Mouse (Mus musculus) retina, postnatal 1 day (tissue): ENCODE measurements around the gene Ehmt2.
"Not testable (repeated sequence)": the region's sequence is repeated elsewhere in the genome, so short reads cannot be mapped to it uniquely, and the experiment has no call there.

Source experiments
- DNase-seq: peaks from one replicate; pipeline ENCODE4 v3.0.0-alpha.2; 2012

Gene Ehmt2

GRCm38 (mm10) chr17:34955884-34956283 lies 57.6 kb downstream of the Ehmt2 start:
- no peak for DNase-seq

DNA sequence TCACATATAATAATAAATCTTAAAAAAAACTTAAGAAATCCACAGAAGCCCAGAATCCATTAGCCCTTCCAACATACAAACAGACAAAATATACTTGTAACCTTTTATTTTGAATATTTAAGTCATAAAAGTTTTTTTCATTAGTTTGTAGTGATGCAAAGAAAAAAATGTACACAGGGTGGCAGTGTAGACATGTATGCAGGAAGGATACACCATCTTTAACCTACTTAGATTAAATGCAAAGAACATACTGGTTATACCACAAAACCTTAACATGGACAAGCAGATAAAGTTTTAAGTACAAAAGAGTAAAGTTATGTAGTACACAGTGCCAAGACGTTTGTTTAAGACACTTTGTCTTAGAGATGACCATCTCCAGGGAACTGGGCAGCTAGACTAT lies 58.1 kb downstream of the Ehmt2 start:
- peak; percentile 24 for DNase-seq

GRCm38 (mm10) chr17:34957291-34957690 lies 59.0 kb downstream of the Ehmt2 start:
- DNase-seq, result not testable (repeated sequence)

DNA sequence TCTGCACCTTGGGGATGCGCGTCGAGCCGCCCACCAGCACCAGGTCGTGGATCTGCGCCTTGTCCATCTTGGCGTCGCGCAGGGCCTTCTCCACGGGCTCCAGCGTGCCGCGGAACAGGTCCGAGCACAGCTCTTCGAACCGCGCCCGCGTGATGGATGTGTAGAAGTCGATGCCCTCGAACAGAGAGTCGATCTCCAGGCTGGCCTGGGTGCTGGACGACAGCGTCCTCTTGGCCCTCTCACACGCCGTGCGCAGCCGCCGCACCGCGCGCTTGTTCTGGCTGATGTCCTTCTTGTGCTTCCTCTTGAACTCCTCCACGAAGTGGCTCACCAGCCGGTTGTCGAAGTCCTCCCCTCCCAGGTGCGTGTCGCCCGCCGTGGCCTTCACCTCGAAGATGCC lies 59.7 kb downstream of the Ehmt2 start:
- DNase-seq, result not testable (repeated sequence)

DNA sequence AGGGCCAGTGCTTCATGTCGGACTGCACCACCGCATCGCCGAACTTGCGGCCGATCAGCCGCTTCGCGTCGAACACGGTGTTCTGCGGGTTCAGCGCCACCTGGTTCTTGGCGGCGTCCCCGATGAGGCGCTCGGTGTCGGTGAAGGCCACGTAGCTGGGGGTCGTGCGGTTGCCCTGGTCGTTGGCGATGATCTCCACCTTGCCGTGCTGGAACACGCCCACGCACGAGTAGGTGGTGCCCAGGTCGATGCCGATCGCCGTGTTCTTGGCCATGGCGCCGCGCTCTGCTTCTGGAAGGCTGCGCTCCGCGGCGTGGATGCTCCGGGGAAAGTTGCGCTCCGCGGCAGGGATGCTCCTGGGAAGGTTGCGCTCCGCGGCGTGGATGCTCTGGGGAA lies 60.5 kb downstream of the Ehmt2 start:
- not testable (repeated sequence) for DNase-seq

DNA sequence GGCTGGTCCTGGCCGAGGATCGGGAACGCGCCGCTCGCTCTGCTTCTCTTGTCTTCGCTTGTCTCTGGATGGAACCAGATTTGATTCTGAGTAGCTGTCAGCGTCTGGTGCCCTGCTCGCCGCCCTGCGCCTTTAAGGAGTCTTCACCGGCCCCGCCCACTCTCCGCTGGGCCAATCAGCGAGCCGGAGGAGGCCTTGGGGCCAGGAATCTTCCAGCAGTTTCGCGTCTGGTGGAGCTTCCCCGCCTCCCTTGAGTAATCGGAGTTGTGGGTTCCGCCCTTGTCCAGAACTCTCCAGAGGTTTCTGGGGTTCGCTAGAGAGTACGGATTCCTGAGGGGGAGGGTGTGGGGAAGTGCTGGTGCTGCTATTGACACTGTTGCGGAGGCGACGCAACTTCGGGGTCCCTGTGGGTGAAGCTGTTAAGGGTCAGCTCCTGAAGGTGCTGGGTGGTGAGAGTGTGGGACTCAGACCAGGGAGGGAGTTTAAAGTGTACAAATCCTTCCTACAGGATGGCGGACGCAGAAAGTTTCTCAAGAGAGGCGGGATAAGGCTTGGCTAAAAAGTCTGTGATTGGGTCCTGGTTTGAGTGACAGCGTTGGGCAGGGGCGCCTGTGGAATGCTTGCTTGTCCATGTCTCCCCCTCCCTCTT lies 61.0 kb downstream of the Ehmt2 start, which contains the start of gene Hspa1b:
Gene Hspa1b (minus strand): TSS at position 109 of the 649 bp plus-strand sequence.
- peak; percentile 80 for DNase-seq

- DNase-seq, result no peak
Observed at GRCm38 (mm10) chr17:34959881-34960515, 61.7 kb downstream of the Ehmt2 start.

GRCm38 (mm10) chr17:34960702-34961493 lies 62.6 kb downstream of the Ehmt2 start:
- no peak for DNase-seq

DNA sequence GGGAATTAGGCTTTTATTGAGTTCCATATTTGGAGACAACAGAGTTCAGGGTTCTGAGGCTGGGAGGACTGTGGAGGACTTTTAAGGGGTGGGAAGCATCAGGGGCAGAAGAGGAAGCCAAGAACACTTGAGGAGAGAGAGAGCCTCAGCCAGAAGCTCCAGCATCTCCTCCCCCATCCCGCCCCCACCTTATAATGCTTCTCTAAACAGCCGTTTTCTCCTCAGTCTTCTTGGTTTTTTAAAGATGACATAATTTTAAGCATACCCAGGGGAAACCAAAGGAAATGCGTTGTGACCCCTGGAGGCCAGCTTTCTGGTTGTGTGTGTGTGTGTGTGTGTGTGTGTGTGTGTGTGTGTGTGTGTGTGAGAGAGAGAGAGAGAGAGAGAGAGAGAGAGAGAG lies 63.9 kb downstream of the Ehmt2 start:
- DNase-seq, result no peak

GRCm38 (mm10) chr17:34962841-34963240 lies 64.6 kb downstream of the Ehmt2 start:
- DNase-seq, result no peak
